Mouse (Mus musculus) layer of hippocampus, adult 2 months (tissue): Measurements from ENCODE around the gene Fbxo17. TPM values are rescaled to one million over a fixed set of nuclear protein-coding genes. Genes with fewer than 3 reads are reported as not detected.

Source experiments
- DNase-seq, 2 experiments: peaks; one replicate each; pipeline ENCODE4 v3.0.0; 2022; ENCODE audit warnings: low spot score in 2 of 2
- H3K27ac ChIP-seq: fragments of 200-600 bp; 2 replicates; pipeline ENCODE4 v1.8.1; 2022
- H3K4me3 ChIP-seq: fragments of 200-600 bp; 2 replicates; pipeline ENCODE4 v1.8.1; 2022; ENCODE audit warnings: mild to moderate bottlenecking
- CTCF ChIP-seq: fragments of 200-600 bp; conservative IDR thresholded peaks from 2 replicates; pipeline ENCODE4 v1.8.1; 2022; ENCODE audit warnings: antibody characterized with exemption, mild to moderate bottlenecking, moderate library complexity
- total RNA-seq, 2 experiments: library from RNA; stranded (reverse); gene quantifications; 2 replicates each; pipeline ENCODE4 v1.2.3; 2021

Fbxo17 gene
- total RNA-seq, 2 experiments from 2014 or later: 0.98 to 1.4 TPM

DNA sequence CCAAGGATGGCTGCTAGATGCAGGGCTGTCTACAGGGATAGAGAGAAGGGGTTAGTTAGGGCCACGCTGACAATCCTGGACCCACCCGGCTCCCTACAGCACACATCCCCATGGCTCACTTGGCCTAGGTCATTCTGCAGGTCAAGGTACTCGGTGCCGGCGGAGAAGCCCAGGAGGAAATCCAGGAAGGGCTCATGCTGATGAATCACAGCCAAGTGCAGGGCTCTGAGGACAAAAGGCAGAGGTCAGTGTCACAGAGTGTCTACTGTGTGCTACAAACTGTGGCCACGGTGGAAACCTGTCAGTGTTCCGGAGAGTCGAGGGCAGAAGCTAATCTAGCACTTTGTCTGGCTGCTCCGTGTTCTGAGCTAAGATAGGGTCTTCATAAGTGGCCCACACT, 45.3 kb downstream of the Fbxo17 start:
- no peak for DNase-seq
- no peak for TF ChIP-seq CTCF
- Histone ChIP-seq H3K27ac (no peak overlapping the region), H3K4me3 (no peak overlapping the region)

DNA sequence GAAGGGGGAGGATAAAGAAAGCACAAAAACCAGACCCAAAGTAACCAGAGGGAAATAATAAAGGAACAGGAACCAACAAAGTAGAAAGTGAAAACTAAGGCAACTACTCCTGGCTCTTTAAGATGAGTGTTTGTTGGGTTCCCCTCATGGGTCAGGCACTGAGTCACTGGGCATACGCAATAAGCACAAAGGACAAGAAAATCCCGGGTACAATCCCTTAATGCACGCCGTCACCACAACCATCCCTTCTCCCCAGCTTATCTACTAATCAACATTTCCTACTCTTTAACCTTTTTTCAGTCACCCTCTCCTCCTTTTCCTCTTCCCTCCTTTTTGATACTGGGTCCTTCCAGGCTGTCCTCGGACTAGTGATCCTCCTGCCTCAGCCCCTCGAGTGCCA, 48.6 kb downstream of the Fbxo17 start:
- no peak overlapping the region for H3K27ac ChIP-seq
- H3K4me3 ChIP-seq: peak overlapping the region; percentile 91
- TF ChIP-seq CTCF: no peak
- no peak for DNase-seq

DNA sequence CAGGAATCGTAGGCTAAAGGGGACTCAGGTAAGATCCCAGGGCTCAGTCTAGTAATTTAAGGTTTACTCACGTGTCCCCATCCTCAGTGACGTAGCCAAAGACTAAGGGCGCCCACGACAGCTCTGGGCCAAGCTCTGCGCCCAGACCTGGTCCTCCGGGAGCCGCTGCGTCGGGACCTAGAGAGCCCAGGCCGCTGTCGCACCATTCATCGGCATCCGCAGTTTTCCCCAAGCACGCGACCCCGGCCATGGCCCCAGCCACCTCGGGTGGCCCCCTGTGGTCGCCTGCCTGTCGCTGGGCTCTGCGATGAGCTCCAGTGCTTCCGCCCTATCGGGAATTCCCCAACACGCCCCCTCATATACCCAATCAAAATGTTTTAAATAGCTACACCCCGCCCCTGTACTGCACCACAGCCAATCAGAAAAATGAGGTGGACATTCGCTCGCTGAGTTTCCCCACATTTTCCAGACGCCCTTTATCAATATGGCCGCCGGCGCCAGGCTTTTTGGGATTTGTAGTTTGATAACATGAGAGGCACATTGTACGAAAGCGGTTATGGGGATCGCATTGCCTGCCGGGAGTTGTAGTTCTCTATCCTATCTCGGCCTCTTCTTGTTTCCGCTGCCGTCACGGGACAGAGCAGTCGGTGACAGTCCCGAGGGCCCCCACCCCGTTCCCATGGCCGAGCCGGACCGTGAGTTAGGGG, 49.7 kb downstream of the Fbxo17 start, which contains the start of gene Sirt2:
Gene Sirt2, plus strand, starts transcription at position 563 of the 707 bp plus-strand sequence.
- peak within 1 kb of the TSS; percentile 93 for H3K27ac ChIP-seq
- peak within 1 kb of the TSS; percentile 91 for H3K4me3 ChIP-seq
- peak; percentile 97 to 99 for DNase-seq
- peak; percentile 43; the same call in 1 of the 2 replicates for TF ChIP-seq CTCF

DNA sequence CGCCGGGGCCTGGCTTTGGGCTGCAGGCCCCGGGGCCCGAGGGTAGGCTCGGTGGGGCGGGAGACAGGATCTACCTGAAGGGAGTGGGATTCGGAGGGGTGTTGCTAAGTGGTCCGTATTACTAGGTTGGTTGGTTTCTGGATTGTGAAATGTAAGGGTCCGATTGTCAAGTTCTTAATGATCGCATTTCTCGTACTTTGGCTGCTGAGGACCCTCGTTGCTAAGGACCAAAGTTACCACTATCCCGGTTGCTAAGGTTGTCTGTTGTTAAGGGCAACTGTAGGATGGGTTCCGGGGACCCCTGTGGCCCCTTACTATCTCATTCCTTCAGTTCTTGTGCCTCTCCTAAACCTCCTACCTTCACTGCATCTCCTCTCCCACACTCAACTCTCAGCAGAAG, 50.3 kb downstream of the Fbxo17 start:
- H3K4me3 ChIP-seq: peak overlapping the region; percentile 91
- H3K27ac ChIP-seq: peak overlapping the region; percentile 93
- no peak for TF ChIP-seq CTCF
- no peak for DNase-seq

DNA sequence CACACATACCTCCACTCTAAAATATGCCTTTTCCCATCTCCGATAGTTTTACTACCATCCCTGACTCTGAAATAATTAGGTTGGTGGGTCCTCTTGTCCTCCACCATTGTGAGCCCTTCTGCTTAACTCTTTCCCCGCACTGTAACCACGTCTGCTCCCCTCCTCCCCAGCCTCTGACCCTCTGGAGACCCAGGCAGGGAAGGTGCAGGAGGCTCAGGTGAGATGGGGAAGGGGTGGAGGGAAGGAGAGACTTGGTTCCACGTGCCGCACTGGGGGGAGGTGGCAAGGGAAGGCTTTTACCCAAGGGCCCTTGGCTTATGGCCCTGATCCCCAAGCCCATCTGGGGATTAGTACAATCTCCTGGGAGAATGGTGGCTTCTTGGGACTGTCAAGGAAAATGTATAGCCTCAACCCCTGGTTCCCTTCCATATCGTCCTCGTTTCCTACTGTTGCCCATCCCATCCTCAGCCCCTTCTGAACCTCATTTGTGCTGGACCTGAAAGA, 50.9 kb downstream of the Fbxo17 start, which contains the start of gene Nfkbib:
Gene Nfkbib, minus strand, starts transcription at position 51 of the 504 bp plus-strand sequence.
- no peak for DNase-seq
- no peak for TF ChIP-seq CTCF
- peak within 1 kb of the TSS; percentile 93 for H3K27ac ChIP-seq
- peak within 1 kb of the TSS; percentile 91 for H3K4me3 ChIP-seq

DNA sequence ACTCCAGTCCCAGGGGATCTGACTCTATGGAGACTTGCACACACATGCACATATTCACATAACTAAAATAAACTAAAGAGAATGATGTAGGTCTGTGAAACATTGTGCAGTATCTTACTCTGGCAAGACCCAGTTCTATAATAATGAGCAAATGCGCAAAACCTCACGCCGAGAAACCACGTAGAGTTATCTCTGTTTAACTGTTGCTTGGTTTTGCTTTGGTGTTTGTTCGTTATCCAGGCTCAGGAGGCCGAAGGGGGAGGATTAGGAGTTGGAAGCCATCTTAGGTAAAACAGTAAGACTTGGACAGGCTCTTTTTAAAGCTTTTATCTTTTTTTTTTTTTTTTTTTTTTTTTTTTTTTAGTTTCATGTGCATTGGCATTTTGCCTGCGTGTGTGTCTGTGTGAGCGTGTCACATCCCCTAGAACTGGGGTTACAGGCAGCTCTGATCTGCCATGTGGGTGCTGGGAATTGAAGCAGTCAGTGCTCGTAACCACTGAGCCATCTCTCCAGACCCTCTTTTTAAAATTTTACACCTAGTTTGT, 52.9 kb downstream of the Fbxo17 start:
- no peak for TF ChIP-seq CTCF
- no peak overlapping the region for H3K4me3 ChIP-seq
- H3K27ac ChIP-seq: no peak overlapping the region
- no peak for DNase-seq

DNA sequence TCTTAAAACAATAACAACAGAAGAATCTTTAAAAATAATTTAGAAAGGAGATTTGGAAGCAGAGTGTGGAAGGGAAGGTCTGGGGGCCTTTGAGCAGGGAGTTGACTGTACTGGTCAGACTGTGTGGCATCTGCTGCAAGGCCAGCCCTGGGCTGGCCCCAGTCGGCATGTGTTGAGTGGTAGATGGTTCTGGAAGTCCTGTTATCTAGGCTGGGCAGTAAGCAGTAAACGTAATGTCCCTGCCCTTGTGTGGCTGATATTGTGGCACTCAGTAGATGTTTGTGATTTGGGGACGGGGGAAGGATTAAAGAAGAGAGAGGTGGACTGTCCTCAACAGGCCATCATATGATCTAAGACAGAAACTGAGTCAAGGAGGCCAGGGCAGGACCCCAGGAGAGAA, 53.7 kb downstream of the Fbxo17 start:
- Histone ChIP-seq H3K4me3 (no peak overlapping the region), H3K27ac (no peak overlapping the region)
- no peak for DNase-seq
- TF ChIP-seq CTCF: no peak

DNA sequence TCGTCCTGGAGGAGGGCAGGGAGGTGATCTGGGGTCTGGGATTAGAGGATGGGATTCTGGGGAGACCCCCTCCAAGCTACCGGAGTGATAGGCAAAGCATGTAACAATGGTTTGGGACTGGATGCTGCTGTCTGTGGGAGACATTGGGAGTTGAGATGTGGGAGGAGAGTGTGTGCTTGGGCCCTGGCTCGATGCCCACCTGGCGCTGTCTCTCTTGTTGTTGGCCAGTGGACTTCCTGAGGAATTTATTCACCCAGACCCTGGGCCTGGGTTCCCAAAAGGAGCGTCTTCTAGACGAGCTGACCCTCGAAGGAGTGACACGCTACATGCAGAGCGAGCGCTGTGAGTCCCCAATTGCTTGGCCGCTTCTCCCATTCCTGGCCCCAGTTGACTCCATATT, 55.3 kb downstream of the Fbxo17 start:
- Histone ChIP-seq H3K27ac (no peak overlapping the region), H3K4me3 (no peak overlapping the region)
- no peak for TF ChIP-seq CTCF
- DNase-seq: no peak

DNA sequence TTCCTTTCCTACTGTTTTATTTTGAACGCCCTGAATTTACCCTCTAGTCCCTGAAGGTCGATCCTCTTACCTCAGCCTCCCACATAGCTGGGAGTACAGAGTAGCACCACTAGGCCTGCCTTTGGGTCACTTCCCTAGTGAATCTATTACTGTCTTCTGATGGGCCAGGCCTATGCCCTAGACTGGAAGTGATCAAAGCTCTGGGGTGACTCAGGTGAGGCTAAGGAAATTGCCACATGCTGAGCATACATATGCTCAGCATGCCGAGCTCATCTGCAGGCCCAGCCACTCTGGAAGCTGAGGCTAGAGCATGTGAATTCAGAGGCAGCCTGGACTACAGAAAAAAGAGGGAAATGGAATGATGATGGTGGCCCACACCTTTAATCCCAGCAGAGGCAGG, 56.6 kb downstream of the Fbxo17 start:
- Histone ChIP-seq H3K27ac (peak overlapping the region; percentile 51; the same call in 1 of the 2 replicates), H3K4me3 (no peak overlapping the region)
- no peak for DNase-seq
- TF ChIP-seq CTCF: no peak

DNA sequence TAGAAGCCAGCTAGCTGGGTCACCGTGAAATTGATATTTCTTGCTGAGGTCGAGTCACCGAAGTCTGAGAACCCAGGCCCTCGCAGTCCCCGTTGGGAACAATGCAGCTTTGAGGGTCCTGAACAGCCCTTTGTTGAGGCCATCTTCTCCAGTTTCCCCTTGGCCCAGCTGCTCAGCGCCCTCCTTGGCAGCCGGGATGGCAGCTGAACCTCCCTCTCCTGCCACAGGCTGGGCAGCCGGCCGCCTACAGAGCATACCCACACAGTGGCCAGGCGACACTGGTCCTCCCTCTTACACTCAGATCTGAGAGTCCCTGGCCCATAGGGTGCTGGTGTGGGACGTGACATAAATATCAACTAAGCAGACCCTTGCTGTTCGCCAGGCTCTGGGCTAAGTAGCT, 57.6 kb downstream of the Fbxo17 start:
- DNase-seq: no peak
- no peak for TF ChIP-seq CTCF
- H3K27ac ChIP-seq: peak overlapping the region; percentile 61; the same call in 1 of the 2 replicates
- H3K4me3 ChIP-seq: no peak overlapping the region

DNA sequence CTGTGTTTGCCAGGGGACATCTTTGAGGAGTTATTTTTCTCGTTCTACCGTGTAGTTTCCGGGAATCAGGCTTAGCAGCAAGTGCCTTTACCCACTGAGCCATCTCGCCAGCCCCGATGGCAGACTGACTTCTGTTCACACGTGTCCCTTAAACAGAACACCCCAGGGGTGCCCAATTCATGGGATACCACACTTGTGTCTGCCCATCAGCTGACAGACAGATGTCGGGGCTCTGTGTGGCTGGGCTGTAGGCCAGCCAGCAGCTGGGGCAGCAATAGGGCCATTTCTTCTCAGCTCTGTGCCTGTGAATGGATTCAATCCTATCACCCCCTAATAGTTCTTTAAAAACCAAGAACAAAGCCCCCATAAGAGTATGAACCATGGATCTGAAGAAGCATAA, 58.5 kb downstream of the Fbxo17 start:
- TF ChIP-seq CTCF: no peak
- H3K27ac ChIP-seq: no peak overlapping the region
- no peak overlapping the region for H3K4me3 ChIP-seq
- DNase-seq: no peak

DNA sequence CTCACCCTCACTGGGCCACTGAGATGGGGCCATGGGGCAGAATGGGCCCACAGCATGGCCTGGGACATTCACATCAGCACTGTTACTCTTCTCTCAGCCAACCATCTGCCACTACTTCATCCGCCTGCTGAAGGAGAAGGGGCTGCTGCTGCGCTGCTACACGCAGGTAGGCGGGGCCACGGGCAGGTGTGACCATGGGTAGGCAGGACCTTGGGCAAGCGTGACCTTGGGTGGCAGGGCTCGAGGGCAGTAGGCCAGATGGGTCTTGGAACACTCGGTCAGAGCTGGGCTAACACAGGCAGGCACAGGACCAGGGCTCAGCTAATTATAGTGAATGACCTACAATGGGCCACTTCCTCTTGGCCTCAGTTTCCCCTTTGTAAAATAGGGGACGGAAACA, 62.2 kb downstream of the Fbxo17 start:
- DNase-seq: no peak
- no peak overlapping the region for H3K27ac ChIP-seq
- no peak for TF ChIP-seq CTCF
- no peak overlapping the region for H3K4me3 ChIP-seq

DNA sequence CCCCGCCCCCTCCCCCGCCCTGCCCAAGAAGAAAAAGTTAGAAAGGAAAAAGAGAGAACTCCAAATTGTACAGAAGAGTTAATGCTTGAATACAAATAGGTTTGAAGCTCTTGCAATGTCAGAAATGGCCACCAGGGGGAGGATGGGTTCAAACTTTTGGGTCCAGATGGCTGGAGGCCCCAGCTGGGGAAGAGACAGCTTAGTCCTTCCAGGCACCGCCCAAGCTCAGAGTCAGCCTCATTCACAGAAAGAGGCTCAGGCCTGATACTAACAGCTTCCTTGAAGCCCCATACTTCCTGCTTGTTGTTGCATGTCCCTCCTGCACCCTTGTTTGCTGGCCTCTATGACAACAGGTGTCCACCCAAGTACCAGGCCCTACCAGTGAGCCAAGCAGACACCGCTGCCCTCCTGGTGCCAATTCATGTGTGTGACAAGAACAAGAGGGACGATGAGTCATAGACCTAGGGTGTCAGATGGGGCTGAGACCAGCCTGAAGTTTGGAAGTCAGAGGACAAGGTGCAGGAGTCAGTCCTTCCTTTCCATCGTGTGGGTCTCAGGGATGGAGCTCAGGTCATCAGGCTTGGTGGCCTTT, 63.6 kb downstream of the Fbxo17 start:
- Histone ChIP-seq H3K4me3 (no peak overlapping the region), H3K27ac (peak overlapping the region; percentile 70)
- DNase-seq: peak; percentile 87 to 94
- peak; percentile 82 for TF ChIP-seq CTCF

DNA sequence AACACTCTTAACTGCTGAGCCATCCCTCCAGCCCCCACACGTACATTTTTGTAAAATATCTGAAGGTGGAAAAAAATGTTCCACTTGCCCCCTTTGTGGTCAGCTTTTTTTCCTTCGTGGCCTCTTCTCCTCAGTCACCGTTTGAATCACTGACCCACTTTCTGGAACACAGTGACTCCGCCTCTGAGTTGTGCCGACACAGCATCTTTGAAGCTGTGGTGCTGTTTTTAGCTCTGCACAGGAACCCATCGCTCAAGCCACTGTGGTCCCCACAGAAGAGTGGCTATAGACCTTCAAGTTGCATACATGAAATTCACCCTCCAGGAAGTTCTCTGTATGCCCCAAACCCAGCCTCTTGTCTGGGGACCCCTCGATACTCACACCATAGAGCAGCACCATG, 64.3 kb downstream of the Fbxo17 start:
- TF ChIP-seq CTCF: no peak
- peak overlapping the region; percentile 70 for H3K27ac ChIP-seq
- no peak overlapping the region for H3K4me3 ChIP-seq
- no peak for DNase-seq
